Mouse (Mus musculus) telencephalon, adult 2 months (tissue): ENCODE data around the gene Btnl9.
"Not testable (repeated sequence)": the region's sequence is repeated elsewhere in the genome, so short reads cannot be mapped to it uniquely, and the experiment has no call there.

Source experiments
- DNase-seq: peaks from one replicate; pipeline ENCODE4 v3.0.0-alpha.2; 2011; ENCODE audit warnings: low read depth, low spot score

The Btnl9 gene

GRCm38 (mm10) chr11:49186955-49187488, at the start of gene Btnl9:
Btnl9 (minus strand) TSS chr11:49187159.
- DNase-seq = no peak

GRCm38 (mm10) chr11:49235459-49236207, 48.7 kb upstream of the Btnl9 start:
- DNase-seq = no peak

- DNase-seq = peak; percentile 70
Measured at GRCm38 (mm10) chr11:49232781-49233180, 45.8 kb upstream of the Btnl9 start.

- no peak for DNase-seq
Measured at GRCm38 (mm10) chr11:49224455-49224854, 37.5 kb upstream of the Btnl9 start.

GRCm38 (mm10) chr11:49219271-49219670, 32.3 kb upstream of the Btnl9 start:
- DNase-seq = no peak

GRCm38 (mm10) chr11:49213505-49213904, 26.5 kb upstream of the Btnl9 start:
- DNase-seq = no peak

GRCm38 (mm10) chr11:49212577-49212976, 25.6 kb upstream of the Btnl9 start:
- no peak for DNase-seq

GRCm38 (mm10) chr11:49207495-49207894, 20.5 kb upstream of the Btnl9 start:
- no peak for DNase-seq

- DNase-seq = no peak
Measured at GRCm38 (mm10) chr11:49205080-49205590, 18.2 kb upstream of the Btnl9 start.

GRCm38 (mm10) chr11:49203771-49204497, 17.0 kb upstream of the Btnl9 start:
- peak; percentile 26 for DNase-seq

- peak; percentile 89 for DNase-seq
Measured at GRCm38 (mm10) chr11:49203129-49203768, 16.3 kb upstream of the Btnl9 start, which contains the start of gene Zfp62. Zfp62 (plus strand) TSS chr11:49203292.

GRCm38 (mm10) chr11:49202523-49203061, 15.6 kb upstream of the Btnl9 start:
- peak; percentile 6 for DNase-seq

- no peak for DNase-seq
Measured at GRCm38 (mm10) chr11:49202071-49202470, 15.1 kb upstream of the Btnl9 start.

GRCm38 (mm10) chr11:49201142-49201541, 14.2 kb upstream of the Btnl9 start:
- DNase-seq = no peak

GRCm38 (mm10) chr11:49200666-49201065, 13.7 kb upstream of the Btnl9 start:
- DNase-seq = no peak

- DNase-seq = no peak
Measured at GRCm38 (mm10) chr11:49195819-49196322, 8.9 kb upstream of the Btnl9 start.

GRCm38 (mm10) chr11:49194771-49195170, 7.8 kb upstream of the Btnl9 start:
- DNase-seq = not testable (repeated sequence)

GRCm38 (mm10) chr11:49191083-49191482, 4.1 kb upstream of the Btnl9 start:
- peak; percentile 6 for DNase-seq

- DNase-seq = peak; percentile 31
Measured at GRCm38 (mm10) chr11:49189737-49190136, 2.8 kb upstream of the Btnl9 start.

GRCm38 (mm10) chr11:49187701-49188100, 742 bp upstream of the Btnl9 start:
- no peak for DNase-seq

GRCm38 (mm10) chr11:49186452-49186851, 507 bp downstream of the Btnl9 start:
- DNase-seq = no peak
